Mouse (Mus musculus) cerebellum, adult 2 months (tissue): ENCODE data around the gene Lemd1.

Source experiments
- CTCF ChIP-seq: fragments of 200-500 bp; IDR thresholded peaks from 2 replicates; pipeline ENCODE4 v1.5.1; 2011; ENCODE audit warnings: low read depth, mild to moderate bottlenecking, control low read depth, low read length, moderate library complexity, borderline replicate concordance; ENCODE audit not compliant: insufficient read depth
- POLR2A ChIP-seq: fragments of 200-500 bp; IDR thresholded peaks from 2 replicates; pipeline ENCODE4 v1.6.1; 2011; ENCODE audit warnings: low read length, control low read depth, borderline replicate concordance; ENCODE audit not compliant: insufficient read depth

- TF ChIP-seq POLR2A, result no peak
- no peak for TF ChIP-seq CTCF
These were observed 85.5 kb downstream of the Lemd1 start for GRCm38 (mm10) chr1:132276694-132277093.
